Mouse (Mus musculus): ENCODE measurements at regions not wholly inside any gene's neighbourhood (a gene's known extent, or its start where the extent isn't known, plus 50 kb on each side); places are given as distances from the start of the nearest gene placed in this dataset.

- DNase-seq: no peak
These were observed 66.3 kb downstream of the Ythdf1 start for GRCm38 (mm10) chr2:180854349-180855004.

GRCm38 (mm10) chr2:180847497-180847896 is 70.8 kb upstream of the Bhlhe23 start:
- DNase-seq: no peak

GRCm38 (mm10) chr2:180845011-180845410 is 68.3 kb upstream of the Bhlhe23 start:
- DNase-seq: peak; percentile 22 to 27

- DNase-seq: no peak
These were observed 67.0 kb upstream of the Bhlhe23 start for GRCm38 (mm10) chr2:180843669-180844068.

- DNase-seq: no peak
These were observed 62.4 kb upstream of the Bhlhe23 start for GRCm38 (mm10) chr2:180839126-180839525.

- no peak for DNase-seq
These were observed 61.3 kb upstream of the Bhlhe23 start for GRCm38 (mm10) chr2:180837996-180838395.

GRCm38 (mm10) chr2:180837318-180837920 is 60.7 kb upstream of the Bhlhe23 start:
- peak in 1 of 2 experiments; percentile 11 for DNase-seq

GRCm38 (mm10) chr2:180835936-180836602 is 59.4 kb upstream of the Bhlhe23 start:
- no peak for DNase-seq

- no peak for DNase-seq
These were observed 56.0 kb upstream of the Bhlhe23 start for GRCm38 (mm10) chr2:180832711-180833110.

GRCm38 (mm10) chr2:180830607-180831006 is 53.9 kb upstream of the Bhlhe23 start:
- no peak for DNase-seq

GRCm38 (mm10) chr2:180828086-180828485 is 51.4 kb upstream of the Bhlhe23 start:
- DNase-seq: no peak

GRCm38 (mm10) chr2:180826742-180827141 is 50.0 kb upstream of the Bhlhe23 start:
- no peak for DNase-seq

Measured in kidney, postnatal 4 days (tissue).